Mouse (Mus musculus) forebrain, embryonic 12.5 days (tissue): ENCODE measurements around the gene Tns1. TPM values are rescaled to one million over a fixed set of nuclear protein-coding genes. Genes with fewer than 3 reads are reported as not detected.

Experiments used
- ATAC-seq: fragments of 200-750 bp; cut with Nextera tagmentation; 2 replicates; pipeline ENCODE4 v1.8.0; 2017; ENCODE audit warnings: moderate TSS enrichment; ENCODE audit not compliant: low FRiP score
- H3K27ac ChIP-seq: fragments of 300-500 bp; sonication (generic); 2 replicates; pipeline ENCODE4 v1.5.1; 2016; ENCODE audit warnings: mild to moderate bottlenecking
- H3K27me3 ChIP-seq: fragments of 300-500 bp; sonication (generic); 2 replicates; pipeline ENCODE4 v1.6.1; 2016; ENCODE audit warnings: mild to moderate bottlenecking
- H3K36me3 ChIP-seq: fragments of 300-500 bp; sonication (generic); replicated peaks from 2 replicates; pipeline ENCODE4 v1.6.1; 2016; ENCODE audit warnings: mild to moderate bottlenecking
- H3K4me1 ChIP-seq: fragments of 300-500 bp; sonication (generic); 2 replicates; pipeline ENCODE4 v1.6.1; 2016
- H3K4me2 ChIP-seq: fragments of 300-500 bp; sonication (generic); 2 replicates; pipeline ENCODE4 v1.6.1; 2016; ENCODE audit warnings: mild to moderate bottlenecking, moderate library complexity
- H3K4me3 ChIP-seq: fragments of 300-500 bp; sonication (generic); replicated peaks from 2 replicates; pipeline ENCODE4 v1.5.1; 2016; ENCODE audit warnings: mild to moderate bottlenecking
- H3K9ac ChIP-seq: fragments of 300-500 bp; sonication (generic); 2 replicates; pipeline ENCODE4 v1.6.1; 2016; ENCODE audit warnings: mild to moderate bottlenecking
- H3K9me3 ChIP-seq: fragments of 300-500 bp; sonication (generic); 2 replicates; pipeline ENCODE4 v1.6.1; 2016
- WGBS: fragments of 180-500 bp; shearing (Covaris S2); methylation state at CpG from one replicate; pipeline ENCODE4 v1.1.7; 2016; 5-methylcytosine and 5-hydroxymethylcytosine counted together
- polyA plus RNA-seq: library from polyadenylated mRNA; unstranded; fragments of >200 nt; fragmentation: Nextera tagmentation; extraction: Ambion mirVana; gene quantifications from 2 replicates; pipeline ENCODE4 v1.2.1, GENCODE M21; 2016

Gene Tns1
- polyA plus RNA-seq, 1 experiment from 2014 or later, result 13.0 TPM

DNA sequence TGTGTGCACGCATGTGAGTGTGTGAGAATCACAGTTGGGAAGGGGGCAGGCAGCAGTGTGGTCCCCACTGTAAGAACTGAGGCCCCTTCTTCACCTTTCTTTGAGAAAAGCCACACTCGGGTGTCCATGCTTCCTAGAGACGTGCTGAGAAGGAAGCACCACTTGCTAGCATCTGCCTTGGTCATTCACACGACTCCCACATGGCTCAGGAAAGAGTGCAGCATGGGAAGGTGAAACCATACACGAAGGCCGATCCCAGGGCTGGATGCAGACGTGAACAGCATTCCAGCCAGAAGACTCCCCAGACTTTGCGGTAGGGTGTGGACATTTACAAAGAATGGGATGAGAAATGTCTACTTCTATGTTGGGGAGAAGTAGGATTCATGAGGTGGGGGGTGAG lies 212.3 kb downstream of the Tns1 start:
- no peaks in the 10 kb centered on the region for H3K9me3 ChIP-seq
- H3K4me1 ChIP-seq, result peaks cover 14% of the 10 kb centered on the region
- no peaks in the 10 kb centered on the region for H3K27me3 ChIP-seq
- no peak overlapping the region for H3K4me3 ChIP-seq
- no peak overlapping the region for H3K9ac ChIP-seq
- H3K36me3 ChIP-seq, result peaks cover 9% of the 10 kb centered on the region; the same call in 1 of the 2 replicates
- H3K4me2 ChIP-seq, result no peak overlapping the region
- ATAC-seq, result no peak
- WGBS, result 88% methylated on average over 8 of the region's 8 CpGs
- no peak overlapping the region for H3K27ac ChIP-seq

DNA sequence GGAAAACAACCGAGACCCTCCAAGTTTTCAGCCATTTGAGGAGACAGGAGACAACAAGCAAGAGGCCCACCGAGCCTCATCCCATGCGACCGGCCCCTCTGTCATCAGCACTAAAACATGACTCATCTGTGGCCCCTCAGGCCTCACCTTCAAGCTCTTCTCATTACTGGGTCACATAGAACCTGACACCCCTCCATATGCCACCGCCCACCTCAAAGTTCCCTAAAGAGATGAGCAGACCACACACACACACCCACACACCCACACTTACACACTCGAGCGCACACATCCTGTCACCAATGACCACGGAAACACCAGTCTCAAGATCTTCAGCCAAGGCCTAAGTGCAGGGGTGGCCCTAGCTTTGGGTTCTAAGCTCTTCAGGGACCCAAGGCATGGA lies 213.5 kb downstream of the Tns1 start:
- Histone ChIP-seq H3K9ac (no peak overlapping the region), H3K4me2 (no peak overlapping the region), H3K4me1 (peaks cover 22% of the 10 kb centered on the region), H3K27ac (no peak overlapping the region), H3K36me3 (no peaks in the 10 kb centered on the region), H3K4me3 (no peak overlapping the region), H3K9me3 (no peaks in the 10 kb centered on the region), H3K27me3 (no peaks in the 10 kb centered on the region)
- WGBS, result 87% methylated on average over 8 of the region's 8 CpGs
- no peak for ATAC-seq

GRCm38 (mm10) chr1:73910111-73910510 lies 214.1 kb downstream of the Tns1 start:
- WGBS, result 83% methylated on average over 8 of the region's 8 CpGs
- no peak overlapping the region for H3K9ac ChIP-seq
- no peak overlapping the region for H3K27ac ChIP-seq
- no peaks in the 10 kb centered on the region for H3K36me3 ChIP-seq
- H3K27me3 ChIP-seq, result no peaks in the 10 kb centered on the region
- no peak overlapping the region for H3K4me3 ChIP-seq
- no peak overlapping the region for H3K4me2 ChIP-seq
- no peaks in the 10 kb centered on the region for H3K9me3 ChIP-seq
- peaks cover 19% of the 10 kb centered on the region for H3K4me1 ChIP-seq
- no peak for ATAC-seq

GRCm38 (mm10) chr1:73909191-73909983 lies 214.9 kb downstream of the Tns1 start:
- H3K4me1 ChIP-seq, result peaks cover 16% of the 10 kb centered on the region
- H3K27me3 ChIP-seq, result no peaks in the 10 kb centered on the region
- 61% methylated on average over 2 of the region's 2 CpGs for WGBS
- no peak for ATAC-seq
- H3K4me3 ChIP-seq, result no peak overlapping the region
- H3K9me3 ChIP-seq, result no peaks in the 10 kb centered on the region
- no peak overlapping the region for H3K9ac ChIP-seq
- H3K4me2 ChIP-seq, result no peak overlapping the region
- H3K36me3 ChIP-seq, result no peaks in the 10 kb centered on the region
- H3K27ac ChIP-seq, result no peak overlapping the region

- no peaks in the 10 kb centered on the region for H3K27me3 ChIP-seq
- no peak overlapping the region for H3K4me2 ChIP-seq
- 81% methylated on average over 13 of the region's 13 CpGs for WGBS
- H3K4me1 ChIP-seq, result peaks cover 8% of the 10 kb centered on the region; the same call in 1 of the 2 replicates
- ATAC-seq, result no peak
- H3K9ac ChIP-seq, result no peak overlapping the region
- no peaks in the 10 kb centered on the region for H3K36me3 ChIP-seq
- no peak overlapping the region for H3K4me3 ChIP-seq
- H3K9me3 ChIP-seq, result no peaks in the 10 kb centered on the region
- no peak overlapping the region for H3K27ac ChIP-seq
These were observed 215.9 kb downstream of the Tns1 start for GRCm38 (mm10) chr1:73908081-73908960.

DNA sequence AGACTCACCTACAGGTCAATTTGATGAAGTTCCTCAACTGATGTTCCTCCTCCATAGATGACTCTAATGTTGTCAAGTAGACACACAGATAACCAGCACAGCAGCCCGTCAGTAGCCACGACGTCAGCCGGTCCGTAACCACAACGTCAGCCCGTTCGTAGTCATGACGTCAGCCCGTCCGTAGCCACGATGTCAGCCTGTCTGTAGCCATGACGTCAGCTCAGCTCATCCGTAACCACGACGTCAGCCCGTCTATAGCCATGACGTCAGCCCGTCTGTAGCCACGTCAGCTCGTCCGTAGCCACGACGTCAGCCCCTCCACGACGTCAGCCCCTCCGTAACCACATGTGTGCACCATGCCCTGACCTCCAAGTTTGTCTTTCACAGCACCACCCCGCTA lies 217.1 kb downstream of the Tns1 start:
- ATAC-seq, result no peak
- Histone ChIP-seq H3K9me3 (no peaks in the 10 kb centered on the region), H3K4me1 (peaks cover 11% of the 10 kb centered on the region; the same call in 1 of the 2 replicates), H3K4me2 (no peak overlapping the region), H3K27me3 (no peaks in the 10 kb centered on the region), H3K9ac (no peak overlapping the region), H3K4me3 (no peak overlapping the region), H3K27ac (no peak overlapping the region), H3K36me3 (no peaks in the 10 kb centered on the region)
- 93% methylated on average over 28 of the region's 28 CpGs for WGBS

DNA sequence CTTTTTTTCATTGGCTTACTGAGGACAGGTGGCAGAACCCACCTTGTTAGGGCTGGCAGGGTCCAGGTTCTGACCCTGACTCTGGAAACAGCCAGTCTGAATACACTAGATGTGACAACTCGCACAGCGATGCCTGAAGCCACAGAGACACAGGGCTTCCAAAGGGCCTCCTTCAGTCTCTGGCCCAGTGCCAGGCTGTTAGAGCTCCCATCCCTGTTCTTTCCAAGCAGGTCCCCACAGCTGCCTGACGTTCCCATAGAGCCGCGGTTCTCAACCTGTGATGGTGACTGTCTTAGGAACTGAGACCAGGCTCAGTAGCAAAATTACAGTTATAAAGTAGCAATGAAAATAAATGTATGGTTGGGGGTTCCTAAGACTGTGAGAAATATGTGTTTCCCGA lies 217.9 kb downstream of the Tns1 start:
- Histone ChIP-seq H3K4me2 (no peak overlapping the region), H3K4me3 (no peak overlapping the region), H3K9me3 (no peaks in the 10 kb centered on the region), H3K4me1 (peaks cover 11% of the 10 kb centered on the region; the same call in 1 of the 2 replicates), H3K36me3 (no peaks in the 10 kb centered on the region), H3K27me3 (no peaks in the 10 kb centered on the region), H3K9ac (no peak overlapping the region), H3K27ac (no peak overlapping the region)
- ATAC-seq, result no peak
- WGBS, result 80% methylated on average over 6 of the region's 6 CpGs

- no peak for ATAC-seq
- 70% methylated on average over 5 of the region's 5 CpGs for WGBS
- H3K27me3 ChIP-seq, result no peaks in the 10 kb centered on the region
- no peak overlapping the region for H3K9ac ChIP-seq
- H3K36me3 ChIP-seq, result no peaks in the 10 kb centered on the region
- no peak overlapping the region for H3K4me3 ChIP-seq
- no peak overlapping the region for H3K4me2 ChIP-seq
- H3K9me3 ChIP-seq, result no peaks in the 10 kb centered on the region
- peaks cover 11% of the 10 kb centered on the region; the same call in 1 of the 2 replicates for H3K4me1 ChIP-seq
- H3K27ac ChIP-seq, result no peak overlapping the region
These were observed 218.4 kb downstream of the Tns1 start for GRCm38 (mm10) chr1:73905811-73906190.

DNA sequence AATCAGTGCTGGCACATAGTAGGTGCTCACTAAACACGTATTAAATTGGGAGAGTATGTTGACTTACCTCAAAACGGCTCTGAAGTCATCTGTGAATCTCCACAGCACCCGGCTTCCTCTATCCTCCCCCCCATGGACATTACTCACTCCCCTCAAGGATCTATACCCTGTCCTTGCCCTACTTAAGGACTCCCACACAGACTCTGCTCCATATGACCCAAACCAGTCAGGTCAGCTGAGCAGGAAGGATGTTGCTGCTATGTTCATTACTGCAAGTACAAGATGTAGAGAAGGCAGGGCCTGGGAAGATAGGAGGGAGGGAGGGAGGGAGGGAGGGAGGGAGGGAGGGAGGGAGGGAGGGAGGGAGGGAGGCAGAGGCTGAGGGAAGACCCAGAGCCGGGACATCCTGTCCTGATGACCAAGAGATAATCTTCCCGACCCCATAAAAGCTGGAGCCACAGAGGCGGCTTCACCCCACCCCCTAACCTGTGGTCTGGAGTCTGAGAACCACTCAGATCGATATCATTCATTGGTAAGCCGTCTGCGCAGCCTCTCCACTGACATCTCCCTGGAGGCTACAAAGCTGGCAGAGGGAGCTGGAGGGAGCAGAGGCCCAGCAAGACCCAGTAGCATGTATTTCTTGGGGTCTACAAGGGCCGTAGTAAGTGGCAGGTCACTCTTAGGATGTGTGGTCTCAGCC lies 219.0 kb downstream of the Tns1 start:
- Histone ChIP-seq H3K9ac (no peak overlapping the region), H3K4me3 (no peak overlapping the region), H3K9me3 (no peaks in the 10 kb centered on the region), H3K36me3 (no peaks in the 10 kb centered on the region), H3K4me2 (no peak overlapping the region), H3K4me1 (peaks cover 11% of the 10 kb centered on the region; the same call in 1 of the 2 replicates), H3K27me3 (no peaks in the 10 kb centered on the region), H3K27ac (no peak overlapping the region)
- no peak for ATAC-seq
- 69% methylated on average over 10 of the region's 10 CpGs for WGBS

GRCm38 (mm10) chr1:73904641-73905040 lies 219.6 kb downstream of the Tns1 start:
- no peak for ATAC-seq
- no peaks in the 10 kb centered on the region for H3K9me3 ChIP-seq
- no peaks in the 10 kb centered on the region for H3K36me3 ChIP-seq
- H3K27me3 ChIP-seq, result no peaks in the 10 kb centered on the region
- H3K9ac ChIP-seq, result no peak overlapping the region
- WGBS, result 88% methylated on average over 8 of the region's 8 CpGs
- H3K27ac ChIP-seq, result no peak overlapping the region
- peaks cover 11% of the 10 kb centered on the region; the same call in 1 of the 2 replicates for H3K4me1 ChIP-seq
- no peak overlapping the region for H3K4me2 ChIP-seq
- no peak overlapping the region for H3K4me3 ChIP-seq

GRCm38 (mm10) chr1:73903035-73903434 lies 221.2 kb downstream of the Tns1 start:
- H3K27ac ChIP-seq, result no peak overlapping the region
- H3K4me1 ChIP-seq, result peaks cover 11% of the 10 kb centered on the region; the same call in 1 of the 2 replicates
- no peaks in the 10 kb centered on the region for H3K27me3 ChIP-seq
- ATAC-seq, result no peak; the same call in 1 of the 2 replicates
- no peak overlapping the region for H3K4me3 ChIP-seq
- 83% methylated on average over 5 of the region's 5 CpGs for WGBS
- H3K9ac ChIP-seq, result no peak overlapping the region
- no peaks in the 10 kb centered on the region for H3K9me3 ChIP-seq
- no peaks in the 10 kb centered on the region for H3K36me3 ChIP-seq
- H3K4me2 ChIP-seq, result no peak overlapping the region
